Mouse (Mus musculus) gastrocnemius, postnatal 10 days (tissue): ENCODE results near the gene Pacrg. TPM values are rescaled to one million over a fixed set of nuclear protein-coding genes. Genes with fewer than 3 reads are reported as not detected.

Experiments
- DNase-seq: peaks from one replicate; pipeline ENCODE4 v3.0.0; 2021; ENCODE audit warnings: mixed read lengths
- total RNA-seq, 2 experiments: library from RNA; stranded (reverse); gene quantifications; 2 replicates each; pipeline ENCODE4 v1.2.3; 2021

The Pacrg gene
- total RNA-seq, 2 experiments from 2014 or later = 1.9 to 2.1 TPM

DNA sequence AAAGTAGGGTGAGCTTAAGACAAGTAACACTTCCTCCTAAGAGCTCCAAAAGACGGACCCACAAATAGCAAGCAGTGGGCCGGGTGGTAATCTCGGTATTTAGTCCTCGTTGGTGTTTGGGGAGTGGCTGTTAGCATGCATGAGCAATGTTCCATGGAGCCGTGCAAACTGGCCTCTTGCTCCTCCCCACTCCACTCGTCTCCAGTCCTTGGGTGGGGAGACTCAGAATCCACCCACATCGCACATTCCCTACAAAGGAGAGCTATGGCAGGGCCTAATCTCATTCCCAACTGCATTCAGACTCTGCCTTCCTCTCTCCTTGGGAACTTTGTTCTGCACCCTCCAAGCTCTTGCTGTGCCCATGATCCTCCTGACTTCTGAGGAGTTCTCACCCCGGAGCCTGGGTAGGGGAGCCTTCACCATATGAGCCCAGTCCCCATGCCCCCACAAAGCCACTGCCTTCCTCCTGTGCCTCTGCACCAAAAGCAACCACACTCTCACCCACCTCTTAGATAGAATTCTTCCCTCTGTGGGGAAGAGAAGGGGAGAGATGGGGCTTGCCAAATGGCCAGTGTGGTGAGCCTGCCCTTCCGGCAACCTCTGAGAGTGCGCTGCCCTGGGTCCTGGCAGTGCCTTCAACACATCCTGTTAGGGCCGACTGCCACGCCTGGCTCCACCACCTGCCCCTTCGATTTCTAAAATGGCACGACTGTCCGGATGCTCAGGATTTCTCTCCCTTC, 289.2 kb downstream of the Pacrg start:
- peak; percentile 20 for DNase-seq

- DNase-seq = no peak
Observed at GRCm38 (mm10) chr17:10549825-10550224, 290.3 kb downstream of the Pacrg start.

DNA sequence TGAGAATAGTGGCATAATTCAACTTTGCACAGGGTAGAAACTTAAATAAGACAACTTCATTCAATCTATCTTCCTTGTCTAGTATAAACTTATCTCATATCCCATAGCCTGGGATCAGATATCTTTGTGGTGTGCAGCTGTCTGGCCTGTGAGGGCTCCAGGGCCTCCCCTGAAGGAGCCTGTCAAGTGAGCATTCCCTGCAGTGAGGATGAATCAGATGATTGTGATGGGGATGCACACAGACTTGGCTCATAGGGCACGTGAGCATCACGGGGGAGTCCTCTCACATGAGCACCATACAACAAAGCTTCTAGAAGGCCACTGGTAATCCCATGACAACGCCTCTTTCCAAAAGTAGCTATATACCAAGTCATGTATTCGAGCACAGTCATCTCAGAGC, 291.1 kb downstream of the Pacrg start:
- no peak for DNase-seq

GRCm38 (mm10) chr17:10540772-10541171, 299.3 kb downstream of the Pacrg start:
- no peak for DNase-seq

- no peak for DNase-seq
Observed at GRCm38 (mm10) chr17:10534206-10534605, 305.9 kb downstream of the Pacrg start.

GRCm38 (mm10) chr17:10533461-10533860, 306.6 kb downstream of the Pacrg start:
- DNase-seq = no peak

- DNase-seq = no peak
Observed at GRCm38 (mm10) chr17:10531024-10531423, 309.1 kb downstream of the Pacrg start.

DNA sequence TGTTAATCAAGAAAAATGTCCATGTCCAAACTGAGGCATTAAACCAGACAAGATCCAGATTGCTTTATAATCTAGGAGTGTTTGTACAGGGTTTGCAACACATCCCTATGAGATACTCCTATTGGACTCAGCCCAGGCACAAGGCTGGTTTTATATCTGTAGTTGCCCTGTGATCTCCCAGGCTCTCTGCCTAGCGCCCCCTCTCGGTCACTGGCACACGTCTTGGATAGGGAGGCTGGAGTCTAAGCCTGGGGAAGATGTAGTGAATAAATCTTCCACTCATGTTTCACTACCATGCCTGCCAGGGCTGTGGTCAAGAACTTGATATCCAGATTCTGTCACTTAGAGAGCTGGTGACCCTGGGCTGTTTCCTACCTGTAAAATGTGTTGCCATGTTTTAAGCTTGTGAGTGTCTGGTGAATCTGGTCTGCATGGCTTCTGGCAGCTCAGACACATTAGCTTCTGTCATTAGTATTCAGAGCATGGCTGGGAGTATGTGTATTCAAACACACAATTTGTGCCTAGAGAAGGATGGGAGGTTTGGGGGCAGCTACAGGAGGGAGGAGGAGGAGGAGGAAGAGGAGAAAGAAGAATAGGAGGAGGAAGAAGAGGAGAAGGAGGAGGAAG, 310.7 kb downstream of the Pacrg start:
- DNase-seq = peak; percentile 46

- DNase-seq = no peak
Observed at GRCm38 (mm10) chr17:10521282-10521681, 318.8 kb downstream of the Pacrg start.

- no peak for DNase-seq
Observed at GRCm38 (mm10) chr17:10519506-10520155, 320.5 kb downstream of the Pacrg start.

DNA sequence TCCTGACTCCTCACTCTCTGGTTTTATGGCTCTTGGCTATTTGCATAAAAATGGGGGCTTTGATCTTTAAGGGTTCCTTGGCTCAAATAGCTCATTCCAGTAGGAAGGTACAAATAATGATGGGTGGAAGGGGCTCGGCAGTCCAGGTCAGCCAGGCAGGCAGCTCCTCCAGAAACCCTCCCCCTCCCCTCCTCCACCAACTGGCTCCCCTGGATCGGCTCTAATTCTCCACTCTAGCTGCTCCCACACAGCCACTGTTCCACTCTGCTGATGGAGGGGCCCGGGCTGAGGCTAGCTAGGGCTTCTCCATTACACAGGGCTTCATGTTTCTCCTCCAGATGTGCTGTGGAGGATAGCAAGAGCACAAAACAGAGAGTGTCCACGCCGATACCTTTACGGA, 325.3 kb downstream of the Pacrg start:
- DNase-seq = no peak

GRCm38 (mm10) chr17:10510913-10511759, 329.0 kb downstream of the Pacrg start:
- DNase-seq = no peak

GRCm38 (mm10) chr17:10510467-10510866, 329.6 kb downstream of the Pacrg start:
- no peak for DNase-seq

DNA sequence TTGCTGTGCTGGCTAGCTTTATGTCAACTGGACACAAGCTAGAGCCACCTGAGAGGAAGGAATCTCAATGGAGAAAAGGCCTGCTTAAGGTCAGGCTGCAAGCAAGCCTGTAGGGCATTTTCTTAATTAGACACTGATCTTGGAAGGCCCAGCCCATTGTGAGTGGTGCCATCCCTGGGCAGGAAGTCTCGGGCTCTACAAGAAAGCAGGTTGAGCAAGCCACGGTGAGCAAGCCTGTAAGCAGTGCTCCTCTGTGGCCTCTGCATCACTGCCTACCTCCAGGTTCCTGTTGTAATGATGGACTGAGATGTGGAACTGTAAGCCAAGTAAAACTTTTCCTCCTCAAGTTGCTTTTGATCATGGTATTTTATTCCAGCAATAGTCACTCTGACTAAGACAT, 332.0 kb downstream of the Pacrg start:
- DNase-seq = no peak

DNA sequence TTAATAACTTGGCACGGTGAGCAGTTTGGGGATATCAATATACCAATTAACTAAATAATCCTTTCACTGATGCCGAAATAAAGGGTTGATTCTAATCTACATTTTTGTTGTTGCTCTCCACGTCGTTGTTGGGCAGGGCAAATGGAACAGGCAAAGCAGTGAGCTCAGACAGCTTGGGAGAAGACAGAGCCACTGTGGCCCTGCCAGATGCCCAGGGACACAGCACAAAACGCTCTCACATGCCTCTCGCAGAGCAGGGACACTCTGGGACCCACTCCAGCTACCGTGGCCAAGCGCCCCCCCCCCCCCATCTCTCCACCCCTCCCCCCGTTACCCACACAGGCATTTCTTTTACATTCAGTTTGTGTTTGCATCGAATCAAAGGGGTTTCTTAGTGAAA, 332.6 kb downstream of the Pacrg start:
- DNase-seq = no peak

DNA sequence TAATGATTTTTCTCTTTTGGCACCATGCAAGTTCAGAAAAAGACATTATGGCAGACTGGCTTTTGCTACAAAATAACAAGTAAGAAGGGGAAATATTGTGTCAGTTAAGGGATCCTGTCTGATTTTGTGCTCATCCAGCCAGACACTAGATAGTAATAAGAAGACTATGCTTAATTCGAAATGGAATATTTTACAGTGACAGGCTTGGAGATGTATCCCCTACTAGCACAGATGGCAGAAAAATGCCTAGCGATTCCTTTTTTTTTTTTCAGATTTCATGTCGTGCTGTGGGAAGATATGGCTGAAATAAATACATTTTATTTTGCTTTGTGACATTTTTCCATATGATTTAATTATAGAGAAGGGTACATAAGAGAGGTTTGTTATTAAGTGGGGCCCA, 333.2 kb downstream of the Pacrg start:
- DNase-seq = no peak

DNA sequence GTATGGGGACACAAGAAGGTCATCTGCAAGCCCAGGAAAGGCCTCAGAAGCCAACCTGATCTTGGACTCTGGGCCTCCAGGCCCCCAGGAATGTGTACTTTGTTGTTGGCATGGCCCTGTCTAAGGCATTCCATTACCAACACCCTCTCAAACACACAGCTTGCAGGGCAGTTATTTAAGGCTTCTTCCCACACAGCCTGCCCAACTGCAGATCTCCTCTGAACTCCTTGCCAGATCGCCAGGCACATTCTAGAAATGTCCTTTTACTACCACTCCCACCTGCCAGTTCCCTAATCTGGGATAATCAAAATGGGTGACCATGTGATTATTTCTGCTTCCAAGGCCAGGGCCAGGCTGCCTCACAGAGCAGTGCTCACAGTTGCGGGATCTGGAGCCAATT, 338.7 kb downstream of the Pacrg start:
- DNase-seq = no peak

GRCm38 (mm10) chr17:10500795-10501432, 339.2 kb downstream of the Pacrg start:
- DNase-seq = no peak

GRCm38 (mm10) chr17:10498935-10499655, 341.0 kb downstream of the Pacrg start:
- no peak for DNase-seq

- no peak for DNase-seq
Observed at GRCm38 (mm10) chr17:10497781-10498420, 342.2 kb downstream of the Pacrg start.

- no peak for DNase-seq
Observed at GRCm38 (mm10) chr17:10496066-10496465, 344.0 kb downstream of the Pacrg start.
